Mouse (Mus musculus): ENCODE data around the gene D8Ertd738e.

The D8Ertd738e gene

DNA sequence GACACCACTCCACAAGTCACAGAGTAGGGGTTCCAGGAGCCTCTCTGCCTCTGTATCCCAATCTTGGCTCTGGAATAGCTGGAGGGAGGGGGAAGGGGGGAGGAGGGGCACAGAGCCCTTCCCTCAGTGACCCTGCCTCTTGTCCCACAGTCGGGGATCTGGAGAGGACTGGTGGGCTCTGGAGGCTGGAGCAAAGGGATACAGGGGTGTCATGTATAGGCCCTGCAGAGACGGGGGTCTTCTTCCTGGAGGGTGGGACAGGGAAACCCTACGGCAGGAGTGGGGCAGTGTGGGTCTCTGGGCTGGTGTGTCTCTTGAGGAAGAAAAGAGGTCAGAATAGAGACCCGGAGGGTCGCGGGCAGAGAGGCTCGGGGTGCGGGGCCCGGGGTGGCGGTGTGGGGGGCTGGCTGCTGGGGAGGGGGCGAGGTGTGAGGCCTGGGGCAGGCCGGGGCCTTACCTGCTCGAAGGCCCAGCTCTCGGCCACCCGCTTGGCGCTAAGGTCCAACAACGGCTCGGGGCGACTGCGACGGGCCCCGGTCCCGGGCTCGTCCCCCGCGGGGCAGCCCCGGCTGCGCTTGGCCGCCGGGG lies 13.0 kb downstream of the D8Ertd738e start:
- no peak for DNase-seq (ENCODE audit: low spot score)

DNA sequence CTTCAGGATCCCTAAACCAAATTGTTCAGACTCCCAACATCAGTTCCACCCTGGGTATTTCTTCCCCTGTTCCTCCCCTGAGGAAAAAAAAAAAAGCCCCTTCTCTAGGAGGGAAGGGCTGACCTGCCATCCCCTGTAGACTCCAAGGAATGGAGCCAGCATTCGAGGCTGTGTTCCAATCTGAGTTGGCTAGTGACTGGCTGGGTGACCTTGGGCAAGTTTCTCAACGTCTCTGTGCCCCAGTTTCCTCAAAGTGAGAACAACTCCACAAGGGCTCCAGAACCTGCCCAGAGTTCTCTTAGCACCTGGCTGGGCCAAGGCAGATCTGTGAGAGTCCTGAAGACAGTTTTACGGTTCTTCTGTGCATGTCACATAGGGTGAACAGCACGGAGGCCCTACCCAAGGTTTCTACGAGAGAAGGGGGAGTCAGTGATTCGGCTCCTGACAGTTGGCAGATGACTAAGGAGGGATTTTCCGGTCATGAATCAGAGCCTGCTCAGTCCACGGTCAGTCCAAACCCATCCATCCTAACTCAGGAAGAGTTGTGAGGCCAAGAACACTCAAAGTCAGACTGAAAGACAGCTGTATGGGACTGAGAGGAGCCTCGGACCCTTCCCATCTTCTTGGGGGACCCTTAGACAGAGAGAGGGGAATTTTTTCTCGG lies 13.6 kb downstream of the D8Ertd738e start:
- DNase-seq (ENCODE audit: low spot score): no peak

DNA sequence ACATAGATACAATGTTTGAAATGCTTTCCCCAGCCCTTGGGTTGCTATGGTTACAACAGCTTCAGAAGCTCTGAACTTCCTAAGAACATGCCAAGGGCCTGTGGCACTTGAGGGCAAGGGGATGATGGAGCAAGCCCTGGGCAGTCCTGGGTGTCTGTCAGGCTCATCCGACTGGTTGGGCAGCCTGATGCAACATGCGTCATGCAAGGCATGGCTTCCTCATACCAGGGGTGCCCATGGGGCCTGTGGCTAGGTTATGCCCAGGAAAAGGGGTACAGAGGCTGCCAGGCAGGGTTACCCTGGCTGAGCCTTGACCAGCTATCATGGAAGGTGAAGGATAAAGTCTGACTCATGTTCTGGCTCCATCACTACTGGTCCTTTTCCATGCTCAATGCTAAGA lies 16.5 kb downstream of the D8Ertd738e start:
- DNase-seq (ENCODE audit: low spot score): no peak

DNA sequence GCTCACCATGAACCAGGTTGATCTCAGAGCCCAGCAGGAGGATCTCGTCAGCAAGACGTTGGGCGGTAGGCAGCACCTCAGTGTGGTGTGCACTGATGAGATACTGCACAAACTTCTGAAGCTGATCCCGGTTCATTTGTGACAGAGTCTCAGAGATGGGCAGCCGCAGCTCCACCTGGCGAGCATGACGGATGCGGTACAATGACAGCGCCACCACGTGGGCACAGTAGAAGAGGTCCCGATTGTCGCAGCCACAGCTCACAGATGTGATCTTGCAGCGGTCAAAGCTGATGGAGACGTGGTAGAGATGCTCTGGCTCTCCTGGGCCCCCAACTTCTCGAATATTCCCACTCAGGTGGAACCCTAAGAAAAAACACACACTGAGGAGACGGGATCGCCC lies 18.8 kb downstream of the D8Ertd738e start:
- no peak for DNase-seq (ENCODE audit: low spot score)

DNA sequence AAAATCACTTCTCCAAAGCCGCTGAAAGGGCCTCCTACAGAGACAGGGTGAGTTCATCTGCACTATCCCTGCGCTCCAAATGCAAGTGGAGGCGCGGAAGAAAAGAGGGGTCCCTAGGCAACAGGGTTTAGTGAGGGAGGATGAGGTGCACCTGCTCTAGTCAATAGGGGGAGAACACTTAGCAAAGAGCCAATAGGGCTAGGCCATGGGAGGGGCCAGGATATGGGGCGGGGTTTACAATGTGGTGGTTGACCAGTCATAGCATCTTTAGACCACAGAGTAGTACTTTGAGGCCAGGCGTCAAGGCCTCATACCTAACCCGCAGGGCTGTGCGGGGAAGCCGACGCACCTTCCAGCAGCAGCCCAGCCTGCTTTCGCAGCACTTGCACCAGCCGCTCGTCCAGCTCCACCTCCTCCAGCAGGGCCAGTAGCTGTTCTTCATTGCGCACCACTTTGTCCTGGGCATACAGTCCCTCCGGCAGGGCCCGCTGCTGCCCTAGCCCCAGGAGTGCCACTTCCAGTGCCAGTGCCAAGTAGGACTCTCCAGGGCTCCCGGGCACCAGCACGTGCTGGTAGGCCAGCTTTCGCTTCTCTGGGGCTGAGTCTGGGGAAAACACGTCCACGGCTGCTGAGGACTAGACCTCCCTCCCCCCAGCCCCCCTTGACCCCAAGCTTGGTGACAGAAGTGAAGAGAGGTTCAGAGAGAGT lies 26.0 kb downstream of the D8Ertd738e start:
- no peak for DNase-seq (ENCODE audit: low spot score)

DNA sequence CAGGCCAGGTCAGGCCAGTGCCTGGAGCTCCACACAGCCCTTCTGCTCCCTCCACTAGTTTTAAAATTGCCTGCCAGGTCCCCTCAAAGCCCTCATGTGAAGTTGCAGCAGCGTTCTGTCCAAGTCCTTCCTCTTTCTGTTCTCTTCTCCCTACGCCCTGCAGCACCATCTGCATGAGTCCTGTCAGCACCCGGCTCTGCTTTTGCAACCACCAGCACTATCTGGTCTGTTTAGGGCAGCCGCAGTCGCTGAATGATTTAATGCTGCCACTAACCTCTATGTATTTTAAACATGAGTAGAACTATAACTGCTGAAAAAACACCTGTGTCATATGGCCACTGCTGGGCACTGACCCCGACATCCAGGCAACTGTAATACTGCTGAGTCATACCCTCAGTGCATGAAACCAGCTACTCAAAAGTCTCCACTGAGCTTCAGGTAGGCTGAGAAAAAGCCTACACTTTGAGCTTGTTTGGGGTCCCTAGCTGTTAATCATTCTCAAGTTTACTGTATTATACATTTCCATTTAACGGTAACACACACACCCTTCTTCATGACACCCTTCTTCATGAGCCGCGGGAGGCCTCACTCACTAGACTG lies 26.9 kb downstream of the D8Ertd738e start:
- no peak for DNase-seq (ENCODE audit: low spot score)

DNA sequence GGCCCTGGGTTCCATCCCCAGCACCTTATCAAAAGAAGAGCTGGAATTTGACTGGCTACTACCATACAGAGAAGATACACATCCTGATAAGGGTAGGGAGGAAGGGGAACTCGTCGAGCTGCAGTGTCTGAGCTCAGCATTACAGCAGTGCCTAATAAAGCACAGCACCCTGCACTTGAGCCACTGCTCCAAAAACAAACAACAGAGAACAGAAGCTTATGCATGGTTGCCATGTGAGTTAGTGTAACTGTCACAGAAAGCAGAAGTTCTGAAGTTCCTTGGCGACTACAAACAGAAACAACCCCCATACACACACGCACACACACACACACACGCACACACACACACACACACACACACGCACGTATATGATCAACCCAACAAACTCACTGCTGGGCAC lies 29.4 kb downstream of the D8Ertd738e start:
- no peak for DNase-seq (ENCODE audit: low spot score)

DNA sequence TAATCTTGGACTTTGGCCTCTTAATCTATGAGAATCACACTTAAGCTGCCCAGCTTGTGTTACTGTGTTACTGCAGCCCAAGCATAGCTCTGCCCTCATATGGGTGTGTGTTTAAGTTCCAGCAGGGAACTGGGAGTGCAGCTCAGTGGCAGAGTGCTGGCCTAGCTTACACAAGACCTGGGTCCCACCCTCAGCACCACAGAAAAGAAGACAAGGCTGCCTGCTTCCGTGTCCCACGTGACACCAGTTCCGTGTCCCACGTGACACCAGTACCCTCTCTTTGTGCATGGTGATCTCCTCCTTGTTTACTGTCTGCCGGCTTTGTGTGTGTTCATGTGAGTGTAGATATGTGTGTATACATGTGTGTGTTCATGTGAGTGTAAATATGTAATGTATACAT lies 31.4 kb downstream of the D8Ertd738e start:
- no peak for DNase-seq (ENCODE audit: low spot score)

DNA sequence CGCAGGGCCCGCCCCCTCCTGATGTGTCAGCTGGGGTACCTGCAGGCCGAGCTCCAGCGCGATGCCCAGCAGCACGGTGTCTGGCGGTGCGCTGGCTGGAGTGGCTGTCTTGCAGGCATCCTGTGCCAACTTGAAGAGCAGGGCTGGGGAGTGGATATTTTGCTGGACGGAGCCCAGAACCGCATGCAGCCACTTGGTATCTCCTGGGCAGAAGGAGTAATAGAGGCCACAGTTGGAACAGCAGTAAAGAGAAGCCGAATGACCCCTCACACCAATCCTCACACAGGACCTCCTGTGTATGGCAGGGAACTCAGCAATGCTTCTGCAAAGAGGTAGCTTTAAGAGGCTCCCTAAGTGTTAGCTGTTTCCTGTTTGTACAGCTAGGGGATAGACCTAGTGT lies 32.3 kb downstream of the D8Ertd738e start:
- DNase-seq (ENCODE audit: low spot score): no peak

DNA sequence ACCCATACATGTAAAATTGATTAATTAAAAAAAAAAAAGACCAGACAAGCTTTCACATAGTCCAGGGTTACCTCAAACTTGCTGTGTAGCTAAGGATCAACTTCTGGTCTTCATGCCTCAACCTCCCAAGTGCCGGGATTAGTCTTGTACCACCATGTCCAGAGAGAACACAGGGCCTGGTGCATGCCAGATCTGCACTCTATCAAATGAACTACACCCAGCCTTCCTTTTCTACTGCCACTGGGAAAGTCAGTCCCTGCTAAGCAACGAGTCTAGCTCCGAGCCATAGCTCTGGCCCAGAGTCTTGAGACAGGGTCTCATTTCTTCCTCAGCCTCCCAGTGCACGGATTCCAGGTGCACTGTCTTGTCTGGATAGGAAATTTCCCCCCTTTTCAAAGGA lies 36.2 kb downstream of the D8Ertd738e start:
- DNase-seq (ENCODE audit: low spot score): no peak

DNA sequence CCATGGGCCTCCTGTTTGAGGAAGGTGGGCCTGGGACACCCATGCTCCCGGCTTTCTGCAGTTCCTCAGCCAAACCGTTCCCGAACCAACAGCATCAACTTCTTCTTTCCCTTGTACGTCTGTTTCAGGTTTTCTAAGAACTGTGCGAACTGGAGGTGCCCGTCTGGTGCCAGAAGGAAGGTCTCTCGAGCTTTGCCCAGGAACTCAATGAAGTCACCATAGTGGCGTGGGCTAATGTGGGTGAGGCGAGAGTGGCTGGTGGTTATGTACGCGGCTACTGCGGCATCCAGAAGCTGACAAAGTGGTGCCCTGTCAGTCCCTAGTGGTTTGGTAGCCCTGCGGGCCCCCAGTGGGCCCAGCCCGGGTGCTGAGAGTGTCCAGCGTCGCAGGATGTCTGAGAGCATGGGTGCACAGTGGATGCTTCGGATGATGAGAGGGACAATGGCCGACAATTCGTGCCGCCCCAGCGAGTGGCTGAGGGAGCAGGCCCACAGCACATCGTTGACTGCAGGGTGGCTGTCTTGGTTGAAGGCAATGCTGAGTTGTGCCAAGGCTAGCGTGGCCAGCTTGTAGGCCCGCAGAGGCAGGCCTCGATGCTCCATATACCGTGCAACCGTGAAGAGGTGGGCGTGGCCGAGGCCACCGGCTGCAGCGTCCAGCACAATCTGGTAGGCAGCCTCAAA lies 37.5 kb downstream of the D8Ertd738e start:
- no peak for DNase-seq (ENCODE audit: low spot score)

DNA sequence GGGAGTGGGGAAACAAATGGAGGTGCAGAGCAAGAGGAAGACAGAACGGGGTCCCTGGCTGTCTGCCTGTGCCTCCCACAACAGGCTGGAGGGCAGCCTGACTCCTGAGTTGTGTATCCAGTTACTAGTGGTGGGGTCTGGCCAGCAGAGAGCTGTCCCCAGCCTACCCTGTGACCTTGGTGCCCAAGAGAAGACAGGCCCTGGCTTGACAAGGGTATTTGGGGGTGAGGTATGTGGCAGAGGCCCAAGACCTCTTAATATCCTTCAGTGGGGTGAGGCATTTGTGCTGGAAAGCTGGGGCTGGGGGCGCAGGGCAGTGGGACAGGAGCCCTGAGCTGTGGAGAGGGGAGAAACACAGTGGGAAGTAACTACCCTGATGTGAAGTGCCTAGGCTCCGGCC lies 38.3 kb downstream of the D8Ertd738e start:
- DNase-seq (ENCODE audit: low spot score): no peak

DNA sequence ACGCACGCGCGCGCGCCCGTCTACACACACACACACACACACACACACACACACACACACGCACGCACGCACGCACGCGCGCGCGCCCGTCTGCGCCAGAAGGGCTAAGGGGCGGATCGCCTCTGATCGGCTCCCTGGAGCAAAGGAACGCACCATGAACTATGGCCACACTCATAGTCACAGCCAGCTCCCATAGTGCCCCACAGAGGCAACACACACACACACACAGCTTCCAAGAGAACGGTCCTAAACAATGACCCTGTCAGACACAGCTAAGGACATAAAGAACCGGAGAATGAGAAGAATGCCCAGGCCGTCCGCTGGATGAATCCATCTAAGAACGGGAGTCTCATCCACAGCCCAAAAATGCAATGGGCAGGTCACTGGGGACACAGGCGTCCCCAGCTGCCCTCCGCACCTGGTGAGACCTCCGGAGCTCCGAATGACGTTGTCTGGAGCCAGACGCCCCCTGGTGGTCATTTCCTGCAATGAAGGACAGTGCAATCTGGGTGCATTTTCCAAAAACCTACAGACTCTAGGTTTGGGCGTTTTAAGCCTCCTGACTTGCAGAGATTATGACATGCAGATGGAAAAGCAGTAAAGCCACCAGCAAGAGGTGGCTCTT lies 39.2 kb downstream of the D8Ertd738e start:
- peak; percentile 90 for DNase-seq (ENCODE audit: low spot score)

DNA sequence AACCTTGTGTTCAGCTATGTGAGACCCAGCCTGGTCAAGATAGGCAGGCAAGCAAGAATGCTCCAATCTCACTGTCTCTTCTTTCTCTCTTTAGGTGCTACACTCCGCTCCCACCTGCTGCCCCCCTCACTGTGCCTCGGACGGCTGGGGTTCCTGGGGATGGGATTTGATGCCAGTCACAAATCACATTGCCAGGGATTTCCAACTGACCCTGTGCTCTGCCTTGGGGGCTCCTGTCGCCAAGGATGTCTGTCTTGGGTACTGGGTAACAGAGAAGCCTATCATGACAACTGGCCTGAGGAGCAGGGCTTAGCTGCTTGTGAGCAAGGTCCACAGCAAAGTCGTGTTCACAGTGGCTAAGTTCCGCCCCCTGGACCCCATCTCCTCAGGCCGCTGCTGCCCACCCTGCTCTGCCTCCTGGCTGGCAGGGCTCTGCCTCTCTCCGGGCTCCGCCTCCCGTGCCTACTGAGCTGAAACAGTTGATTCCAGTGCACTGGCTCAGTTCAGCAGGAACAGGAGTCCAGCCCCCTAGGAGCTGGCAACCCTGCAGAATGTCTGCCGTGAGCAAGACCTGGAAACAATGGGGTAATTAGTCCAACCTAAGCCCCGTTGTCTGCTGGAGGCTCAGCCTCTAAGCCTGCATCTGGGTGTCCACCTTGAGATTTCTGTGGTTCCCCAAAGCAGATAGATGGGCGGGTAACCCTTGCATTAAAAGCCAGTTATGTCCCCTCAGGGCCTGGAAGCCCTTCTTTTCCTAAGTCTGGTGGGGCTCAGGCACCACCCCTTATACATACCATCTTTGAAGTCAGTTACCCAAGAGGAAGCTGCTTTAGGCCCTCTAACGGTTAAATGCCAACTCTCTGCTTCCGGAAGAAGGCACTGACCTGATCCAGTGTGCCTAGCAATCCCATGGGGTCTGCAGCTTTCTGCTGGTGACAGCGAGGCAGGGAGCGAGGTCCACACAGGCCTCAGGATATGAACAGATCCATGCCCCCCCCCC lies 40.8 kb downstream of the D8Ertd738e start:
- DNase-seq (ENCODE audit: low spot score): no peak

DNA sequence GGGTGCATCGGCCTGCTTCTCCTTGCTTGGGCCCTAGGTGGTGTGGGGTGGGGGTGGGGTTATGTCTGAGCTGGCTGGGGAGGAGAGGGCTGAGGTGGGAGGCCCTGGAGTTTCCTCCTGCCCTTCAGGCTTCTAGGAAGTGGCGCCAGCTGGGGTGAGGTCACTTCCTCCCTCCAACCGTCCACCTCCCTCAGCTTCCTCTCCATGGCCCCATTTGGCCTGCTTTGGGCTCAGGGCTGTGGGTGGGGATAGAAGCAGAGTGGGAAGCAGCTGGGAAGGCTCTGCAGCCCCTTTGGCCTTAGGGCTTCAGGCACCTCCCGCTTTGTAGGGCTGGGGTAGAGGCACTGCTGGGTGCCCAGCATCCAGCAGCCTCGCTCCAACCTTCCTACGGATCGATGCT lies 41.7 kb downstream of the D8Ertd738e start:
- DNase-seq (ENCODE audit: low spot score): no peak

DNA sequence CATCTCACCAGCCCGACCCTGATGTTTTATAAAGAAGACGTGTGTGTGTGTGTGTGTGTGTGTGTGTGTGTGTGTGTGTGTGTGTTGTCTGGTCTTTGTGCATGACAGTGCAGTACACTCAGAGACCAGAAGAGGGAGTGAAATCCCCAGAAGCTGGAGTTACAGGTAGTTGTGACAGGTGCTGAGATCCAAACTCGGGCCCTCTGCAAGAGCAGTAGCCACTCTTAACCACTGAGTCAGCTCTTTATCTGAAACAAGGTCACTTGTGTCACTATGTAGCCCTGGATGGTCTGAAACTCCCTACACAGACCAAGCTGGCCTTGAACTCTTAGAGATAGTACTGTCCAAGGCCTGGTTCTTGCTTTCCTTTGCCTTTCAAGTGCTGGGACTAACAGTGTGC lies 42.9 kb downstream of the D8Ertd738e start:
- no peak for DNase-seq (ENCODE audit: low spot score)

DNA sequence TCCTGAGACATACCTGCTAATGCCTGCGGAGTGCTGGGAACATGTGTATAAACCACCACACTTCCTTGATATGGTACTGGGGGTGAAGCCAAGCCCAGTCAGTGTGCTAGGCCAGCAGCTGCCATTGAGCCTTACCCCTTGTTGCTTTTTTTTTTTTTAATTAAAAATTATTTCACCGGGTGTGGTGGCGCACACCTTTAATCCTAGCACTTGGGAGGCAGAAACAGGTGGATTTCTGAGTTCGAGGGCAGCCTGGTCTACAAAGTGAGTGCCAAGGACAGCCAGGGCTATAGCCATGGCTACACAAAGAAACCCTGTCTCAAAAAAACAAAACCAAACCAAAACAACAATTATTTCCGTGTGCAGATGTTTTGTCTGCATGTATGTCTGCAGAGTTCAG lies 44.4 kb downstream of the D8Ertd738e start:
- DNase-seq (ENCODE audit: low spot score): no peak

DNA sequence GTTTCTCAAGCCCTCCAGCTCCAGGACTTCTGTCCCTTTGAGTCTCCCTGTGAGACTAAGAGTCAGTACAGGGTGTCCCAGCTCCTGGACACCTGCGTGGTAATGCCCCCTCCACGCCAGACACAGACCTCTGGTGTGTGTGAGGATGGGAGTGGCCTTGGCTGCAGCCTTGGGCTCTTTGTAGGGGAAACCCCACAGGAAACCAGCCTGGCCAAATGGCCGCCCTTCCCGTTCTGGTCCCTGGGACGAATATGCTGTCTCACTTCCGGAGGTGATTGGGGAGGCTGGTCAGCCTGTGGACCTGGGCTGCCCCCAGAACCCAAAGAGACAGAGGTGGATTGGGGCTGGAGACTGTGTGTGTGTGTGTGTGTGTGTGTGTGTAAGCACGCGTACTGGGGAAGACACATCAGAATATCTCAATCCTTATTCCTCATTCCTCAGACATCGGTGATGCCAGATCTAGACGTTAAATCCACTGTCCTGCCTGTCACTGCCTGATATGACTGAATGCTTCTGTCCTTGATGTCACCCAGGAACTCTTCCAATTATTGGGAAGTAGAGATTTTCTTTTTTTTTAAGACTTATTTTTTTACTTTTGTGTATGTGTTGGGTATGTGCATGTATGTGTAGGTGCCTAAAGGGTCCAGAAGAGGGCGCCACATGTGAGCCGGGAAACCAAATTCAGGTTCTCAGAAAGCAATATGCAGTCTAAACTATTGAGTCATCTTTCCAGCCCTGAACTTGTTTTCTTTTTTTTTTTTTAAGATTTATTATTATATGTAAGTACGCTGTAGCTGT lies 45.3 kb downstream of the D8Ertd738e start:
- no peak for DNase-seq (ENCODE audit: low spot score)

DNA sequence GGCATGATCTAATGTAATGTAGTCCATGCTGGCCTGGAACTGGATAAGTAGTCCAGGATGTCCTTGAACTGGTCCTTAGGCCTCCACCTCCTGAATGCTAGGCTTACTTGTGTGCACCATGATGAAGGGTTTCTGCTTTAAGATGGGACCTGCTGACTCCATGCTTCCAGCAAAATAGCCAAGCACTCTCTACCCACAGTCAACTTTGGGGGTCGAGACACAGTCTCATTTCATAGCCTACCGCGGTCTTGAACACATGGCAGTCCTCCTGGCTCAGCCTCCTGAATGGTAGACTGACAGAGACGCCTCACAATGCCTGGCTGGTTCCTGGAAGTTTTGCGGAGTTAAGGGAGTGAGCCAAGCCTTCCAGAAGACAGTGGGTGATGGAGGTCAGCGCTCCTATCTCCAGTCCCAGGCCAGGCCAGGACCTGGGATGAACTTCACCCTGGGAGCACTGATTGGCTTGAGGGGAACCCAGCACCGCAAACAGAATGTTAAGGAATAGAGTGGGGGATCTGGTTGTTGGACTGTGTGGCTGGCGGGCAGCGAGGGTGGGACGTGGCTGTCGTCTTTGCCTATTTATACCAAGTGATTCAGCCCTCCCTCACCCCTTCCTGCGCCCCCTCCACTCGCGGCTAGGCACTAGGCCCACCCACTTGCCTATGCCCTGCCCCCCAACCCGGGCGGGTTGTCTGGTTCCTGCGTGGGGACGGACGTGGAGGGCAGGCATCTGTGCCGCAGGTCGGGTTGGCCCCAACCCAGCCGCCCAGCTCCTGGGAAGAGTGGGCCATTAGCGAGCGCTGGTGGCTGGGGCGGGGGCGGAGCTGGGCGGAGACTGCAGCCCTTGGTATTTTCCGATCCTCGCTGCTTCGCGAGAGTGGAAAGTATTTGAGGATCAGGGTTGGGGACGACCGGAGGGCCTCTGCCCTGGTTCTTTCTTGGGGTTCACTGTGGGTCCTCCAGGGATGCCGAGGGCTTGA lies 46.3 kb downstream of the D8Ertd738e start:
- peak; percentile 86 for DNase-seq (ENCODE audit: low spot score)

Data from testis, postnatal 10 days (tissue).